Mouse (Mus musculus): ENCODE data around the gene Stpg1.

- TF ChIP-seq CTCF (IDR thresholded peaks at IDR 0.05; ENCODE audit: low read depth) = no peak
- no peak for TF ChIP-seq EP300 (optimal IDR thresholded peaks at IDR 0.05)
These were observed 1.2 kb downstream of the Stpg1 start for GRCm38 (mm10) chr4:135495810-135496209.

All from stomach, postnatal 0 days (tissue).